Mouse (Mus musculus): ENCODE data around the gene Ubtd2. TPM values are rescaled to one million over a fixed set of nuclear protein-coding genes. Genes with fewer than 3 reads are reported as not detected.
A peak's percentile ranks its signal among the peaks of the same experiment; 100 is the strongest.

The Ubtd2 gene
- polyA plus RNA-seq, 1 experiment from 2014 or later = 60.9 TPM

DNA sequence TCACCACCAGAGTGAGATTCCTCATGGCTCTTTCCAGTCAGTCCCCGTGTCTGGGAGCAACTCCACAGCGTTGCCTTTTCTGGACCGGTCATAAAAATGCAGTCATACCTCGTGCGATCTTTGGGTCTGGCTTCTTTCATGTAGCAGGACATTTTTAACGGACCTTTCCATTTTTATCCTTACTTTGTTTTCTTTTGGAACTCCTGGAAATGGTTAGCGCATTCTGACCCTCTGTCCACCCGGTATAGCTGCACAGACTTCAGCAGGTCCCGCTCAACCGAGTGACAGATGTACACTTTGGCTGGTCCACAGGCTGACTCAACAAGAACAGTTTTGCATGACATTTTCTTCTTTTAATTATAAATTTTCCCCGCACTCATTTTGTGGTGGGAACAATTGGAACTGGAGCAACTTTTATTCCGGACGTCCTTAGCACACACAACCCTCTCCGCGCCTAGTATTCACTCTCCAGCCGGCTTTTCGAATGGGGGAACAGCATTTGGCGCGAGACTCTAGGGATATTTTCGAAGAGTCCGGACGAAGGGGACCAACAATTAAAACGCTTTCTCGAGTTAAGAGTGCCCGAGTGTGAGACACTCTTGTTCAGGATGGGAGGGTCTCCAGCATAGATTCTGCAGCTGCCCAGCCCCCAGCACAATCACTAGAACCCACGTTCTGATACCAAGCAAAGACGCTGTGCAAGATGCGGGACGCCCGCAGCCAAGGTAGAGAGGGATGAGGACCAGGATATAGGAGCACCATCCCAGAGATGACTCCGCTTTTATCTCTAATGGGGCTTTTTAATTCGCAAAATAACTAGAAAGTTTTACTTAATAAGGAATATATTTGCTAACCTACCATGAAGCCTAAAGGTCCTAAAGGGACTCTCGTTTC is 76.9 kb downstream of the Ubtd2 start, which contains the start of gene Efcab9:
Gene Efcab9 (minus strand): TSS at position 211 of the 894 bp plus-strand sequence.
- Histone ChIP-seq H3K9me3 (replicated peaks) (no peaks in the 10 kb centered on the region), H3K36me3 (peaks cover 9% of the 10 kb centered on the region), H3K4me3 (peak within 1 kb of the TSS; percentile 78), H3K27ac (replicated peaks) (peak within 1 kb of the TSS; percentile 77), H3K4me1 (peaks cover 30% of the 10 kb centered on the region), H3K27me3 (ENCODE audit: low read depth, poor library complexity, severe bottlenecking) (peaks cover 58% of the 10 kb centered on the region)
- WGBS = 8% methylated on average over 33 of the region's 33 CpGs
- DNase-seq (ENCODE audit: low spot score) = no peak

DNA sequence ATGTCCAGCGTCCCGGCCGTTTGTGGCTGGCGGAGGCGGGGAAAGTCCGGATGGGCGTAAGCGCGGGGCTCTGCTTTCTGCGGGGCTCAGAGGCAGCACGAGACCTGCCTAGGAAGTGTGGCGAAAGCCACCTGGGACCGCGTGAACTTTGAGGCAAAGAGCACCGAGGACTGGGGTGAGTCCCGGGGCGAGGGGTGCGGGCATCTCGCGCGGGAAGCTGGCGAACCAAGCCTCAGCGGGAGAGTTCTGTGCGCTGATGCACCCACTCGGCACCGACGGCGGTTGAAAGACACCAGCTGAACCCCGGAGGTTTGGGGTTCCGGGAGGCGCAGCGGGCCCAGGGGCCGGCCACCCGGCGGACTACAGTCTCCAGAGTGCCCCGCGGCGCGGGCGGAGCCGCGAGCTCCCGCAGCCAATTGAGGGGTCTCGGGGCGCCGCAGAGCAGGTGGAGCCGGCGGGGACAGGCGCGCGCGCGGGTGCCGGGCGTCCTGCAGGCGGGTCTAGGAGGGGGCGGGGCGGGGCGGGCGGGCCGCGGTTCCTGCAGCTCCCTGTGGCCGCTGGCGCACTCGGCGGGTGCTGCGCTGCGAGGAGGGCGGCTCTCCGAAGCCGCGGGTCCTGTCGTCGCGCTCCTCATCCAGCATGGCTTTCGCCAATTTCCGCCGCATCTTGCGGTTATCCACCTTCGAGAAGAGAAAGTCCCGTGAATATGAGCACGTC is 77.8 kb downstream of the Ubtd2 start, which contains the start of gene Stk10:
Gene Stk10 (plus strand): TSS at position 541 of the 717 bp plus-strand sequence.
- peaks cover 58% of the 10 kb centered on the region for H3K27me3 ChIP-seq (ENCODE audit: low read depth, poor library complexity, severe bottlenecking)
- WGBS = under 1% methylated on average over 70 of the region's 82 CpGs

DNA sequence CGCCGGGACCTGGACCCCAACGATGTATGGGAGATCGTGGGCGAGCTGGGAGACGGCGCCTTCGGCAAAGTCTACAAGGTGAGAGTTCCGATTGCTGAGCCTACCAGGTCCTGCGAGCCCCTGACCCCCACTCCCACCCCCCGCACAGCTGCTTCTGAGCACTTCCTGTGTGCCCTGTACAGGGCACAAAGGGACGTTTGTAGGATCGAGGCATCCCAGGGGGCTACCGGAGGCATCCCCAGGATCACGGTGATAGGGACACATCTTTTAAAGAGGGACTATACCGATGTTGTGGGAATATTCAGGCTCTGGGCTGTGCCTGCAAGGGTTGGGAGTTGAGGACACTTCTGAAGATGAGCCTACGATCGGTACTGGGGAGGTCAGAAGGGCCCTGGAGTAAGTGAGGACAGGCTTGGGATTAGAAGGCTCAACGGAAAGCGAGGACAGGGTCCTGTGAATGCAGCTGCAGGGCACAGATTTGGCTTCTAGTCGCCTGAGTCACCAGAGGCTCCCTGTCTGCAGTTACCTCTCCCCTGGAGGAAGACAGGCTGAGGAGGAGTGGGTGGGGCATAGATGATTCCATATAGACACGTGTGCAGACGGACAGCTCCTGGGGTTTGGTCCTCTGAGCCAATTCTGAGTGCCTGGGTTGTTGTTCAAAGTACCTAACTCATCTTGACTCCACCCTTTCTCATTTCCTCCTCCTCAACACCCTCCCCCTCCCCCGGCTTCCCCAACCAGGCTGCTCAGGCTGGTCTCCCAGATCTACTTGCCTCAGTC is 78.5 kb downstream of the Ubtd2 start:
- H3K4me1 ChIP-seq = peaks cover 38% of the 10 kb centered on the region
- 1% methylated on average over 24 of the region's 24 CpGs for WGBS

More for the DNA sequence above, 77.8 kb downstream of the Ubtd2 start, which contains the start of gene Stk10:
- peaks cover 34% of the 10 kb centered on the region for H3K4me1 ChIP-seq
- peak within 1 kb of the TSS; percentile 78 for H3K4me3 ChIP-seq
- DNase-seq (ENCODE audit: low spot score) = peak; percentile 85
- no peaks in the 10 kb centered on the region for H3K9me3 ChIP-seq (replicated peaks)
- H3K27ac ChIP-seq (replicated peaks) = peak within 1 kb of the TSS; percentile 77
- H3K36me3 ChIP-seq = peaks cover 6% of the 10 kb centered on the region; the same call in 1 of the 2 replicates

DNA sequence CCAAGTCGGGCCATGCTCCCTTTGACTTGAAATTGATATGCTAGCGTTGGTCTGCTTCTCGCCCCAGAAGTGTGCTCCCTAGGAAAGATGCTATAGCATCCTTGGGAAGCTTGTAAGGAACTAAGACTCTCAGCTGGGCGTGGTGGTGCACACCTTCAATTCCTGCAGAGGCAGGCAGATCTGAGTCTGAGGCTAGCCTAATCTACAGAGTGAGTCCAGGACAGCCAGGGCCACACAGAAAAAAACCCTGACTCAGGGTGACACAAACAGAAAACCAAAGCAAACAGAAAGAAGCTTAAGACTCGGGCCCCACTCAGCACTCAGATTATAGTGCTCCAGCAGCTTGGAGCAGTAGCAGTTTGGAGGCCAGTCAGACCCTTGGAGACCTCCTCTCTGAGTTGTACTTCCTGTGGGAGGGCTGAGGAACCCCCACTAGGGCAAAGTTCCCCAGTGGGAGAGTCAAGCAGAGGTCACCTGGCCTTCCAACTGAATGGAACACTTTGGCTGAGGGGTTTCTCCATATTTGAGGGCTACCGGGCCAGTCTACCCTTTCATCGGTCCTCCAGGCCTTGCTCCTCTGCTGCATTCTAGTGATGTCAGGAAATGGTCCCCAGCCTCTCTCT is 79.4 kb downstream of the Ubtd2 start:
- 75% methylated on average over 7 of the region's 7 CpGs for WGBS
- H3K36me3 ChIP-seq = no peaks in the 10 kb centered on the region
- H3K9me3 ChIP-seq (replicated peaks) = no peaks in the 10 kb centered on the region
- H3K27me3 ChIP-seq (ENCODE audit: low read depth, poor library complexity, severe bottlenecking) = peaks cover 75% of the 10 kb centered on the region
- no peak overlapping the region for H3K27ac ChIP-seq (replicated peaks)
- no peak for DNase-seq (ENCODE audit: low spot score)
- peaks cover 38% of the 10 kb centered on the region for H3K4me1 ChIP-seq
- peak overlapping the region; percentile 2; the same call in 1 of the 2 replicates for H3K4me3 ChIP-seq

More for the DNA sequence above, 78.5 kb downstream of the Ubtd2 start:
- H3K9me3 ChIP-seq (replicated peaks) = no peaks in the 10 kb centered on the region
- DNase-seq (ENCODE audit: low spot score) = no peak
- peak overlapping the region; percentile 78 for H3K4me3 ChIP-seq
- peaks cover 66% of the 10 kb centered on the region for H3K27me3 ChIP-seq (ENCODE audit: low read depth, poor library complexity, severe bottlenecking)
- H3K36me3 ChIP-seq = no peaks in the 10 kb centered on the region
- peak overlapping the region; percentile 77 for H3K27ac ChIP-seq (replicated peaks)

DNA sequence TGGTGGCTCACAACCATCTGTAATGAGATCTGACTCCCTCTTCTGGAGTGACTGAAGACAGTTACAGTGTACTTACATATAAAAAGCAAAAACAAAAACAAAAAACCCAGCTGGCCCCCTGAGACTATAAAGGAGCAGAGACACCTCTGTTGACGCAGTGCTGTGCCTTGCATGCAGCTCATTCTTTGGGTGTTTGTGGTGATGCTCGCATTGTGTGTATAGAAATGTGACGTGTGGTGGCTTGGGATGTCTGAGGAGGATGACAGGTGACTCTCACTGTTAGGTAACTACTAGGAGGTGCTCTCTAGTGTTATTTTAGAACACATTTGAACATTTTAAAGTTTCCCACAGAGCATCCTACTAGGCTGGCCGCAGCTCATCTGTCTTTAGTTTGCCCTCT is 80.5 kb downstream of the Ubtd2 start:
- Histone ChIP-seq H3K27ac (replicated peaks) (no peak overlapping the region), H3K4me3 (no peak overlapping the region), H3K27me3 (ENCODE audit: low read depth, poor library complexity, severe bottlenecking) (peaks cover 75% of the 10 kb centered on the region), H3K9me3 (replicated peaks) (no peaks in the 10 kb centered on the region), H3K4me1 (peaks cover 41% of the 10 kb centered on the region), H3K36me3 (no peaks in the 10 kb centered on the region)
- no peak for DNase-seq (ENCODE audit: low spot score)
- 92% methylated on average over 4 of the region's 4 CpGs for WGBS

DNA sequence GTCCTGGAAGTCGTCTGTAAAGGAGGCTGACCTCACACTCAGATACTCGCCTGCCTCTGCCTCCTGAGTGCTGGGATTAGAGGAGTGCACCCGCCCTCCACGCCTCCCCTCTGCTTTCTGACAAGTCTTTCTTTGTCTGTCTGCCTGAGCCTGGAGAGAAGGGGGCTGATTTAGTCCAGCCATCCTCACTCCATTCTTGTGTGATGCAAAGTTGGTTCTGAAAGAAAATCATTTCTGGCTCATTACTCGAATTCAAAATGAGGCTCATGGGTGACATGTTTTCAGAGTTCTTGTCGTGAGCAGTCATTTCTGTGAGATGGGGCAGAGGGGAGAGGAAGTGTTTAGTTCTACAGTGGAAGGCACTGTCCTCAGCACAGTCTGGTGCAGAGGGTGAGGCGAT is 81.8 kb downstream of the Ubtd2 start:
- no peak overlapping the region for H3K4me3 ChIP-seq
- DNase-seq (ENCODE audit: low spot score) = peak; percentile 29
- peaks cover 41% of the 10 kb centered on the region for H3K4me1 ChIP-seq
- H3K27me3 ChIP-seq (ENCODE audit: low read depth, poor library complexity, severe bottlenecking) = peaks cover 62% of the 10 kb centered on the region
- H3K36me3 ChIP-seq = no peaks in the 10 kb centered on the region
- H3K9me3 ChIP-seq (replicated peaks) = no peaks in the 10 kb centered on the region
- H3K27ac ChIP-seq (replicated peaks) = no peak overlapping the region
- WGBS = 48% methylated on average over 7 of the region's 7 CpGs

DNA sequence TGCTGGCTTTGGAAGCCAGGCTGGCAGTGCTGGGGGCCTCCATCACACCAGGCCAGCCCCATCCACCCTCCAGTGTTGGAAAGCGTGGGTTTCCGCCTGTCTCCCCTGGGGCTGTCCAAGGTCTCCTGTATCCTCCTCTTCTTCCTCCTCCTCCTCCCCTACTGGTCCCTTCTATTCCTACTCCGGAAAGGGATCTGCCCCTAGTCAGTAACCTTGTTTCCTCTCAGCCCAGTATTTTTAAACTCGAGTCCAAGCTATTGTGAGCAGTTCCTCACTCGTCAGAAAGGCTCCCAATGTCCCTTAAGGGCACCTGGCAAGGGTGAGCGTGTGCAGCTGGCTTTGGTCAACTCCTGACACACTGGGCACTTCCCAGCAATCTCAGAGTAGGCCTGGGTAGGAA is 83.3 kb downstream of the Ubtd2 start:
- no peak overlapping the region for H3K4me3 ChIP-seq
- DNase-seq (ENCODE audit: low spot score) = no peak
- H3K4me1 ChIP-seq = peaks cover 40% of the 10 kb centered on the region
- no peaks in the 10 kb centered on the region for H3K9me3 ChIP-seq (replicated peaks)
- no peak overlapping the region; the same call in 1 of the 2 replicates for H3K27ac ChIP-seq (replicated peaks)
- no peaks in the 10 kb centered on the region for H3K36me3 ChIP-seq
- 74% methylated on average over 6 of the region's 6 CpGs for WGBS
- peaks cover 52% of the 10 kb centered on the region for H3K27me3 ChIP-seq (ENCODE audit: low read depth, poor library complexity, severe bottlenecking)

DNA sequence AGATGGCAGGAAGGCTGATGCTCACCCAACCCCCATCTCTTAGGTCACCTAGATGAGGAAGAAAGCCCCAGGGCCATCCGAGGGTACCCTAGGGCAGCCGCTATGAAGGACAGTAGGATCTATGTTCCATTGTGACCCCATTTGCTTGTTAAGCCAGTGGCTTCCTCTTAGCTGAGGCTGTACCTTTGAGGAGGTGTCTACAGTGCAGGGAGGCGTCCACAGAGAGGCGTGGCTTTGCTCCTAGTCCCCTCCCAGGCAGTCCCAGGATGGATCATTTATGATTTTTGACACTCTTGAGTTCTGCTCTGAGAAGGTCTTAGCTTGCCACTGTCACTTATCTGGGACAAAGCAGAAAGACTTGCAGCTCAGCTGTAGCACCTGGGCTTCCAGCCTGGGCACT is 83.7 kb downstream of the Ubtd2 start:
- Histone ChIP-seq H3K36me3 (no peaks in the 10 kb centered on the region), H3K27ac (replicated peaks) (no peak overlapping the region; the same call in 1 of the 2 replicates), H3K4me1 (peaks cover 35% of the 10 kb centered on the region), H3K9me3 (replicated peaks) (no peaks in the 10 kb centered on the region), H3K27me3 (ENCODE audit: low read depth, poor library complexity, severe bottlenecking) (peaks cover 48% of the 10 kb centered on the region), H3K4me3 (no peak overlapping the region)
- DNase-seq (ENCODE audit: low spot score) = no peak
- WGBS = 86% methylated on average over 4 of the region's 4 CpGs

DNA sequence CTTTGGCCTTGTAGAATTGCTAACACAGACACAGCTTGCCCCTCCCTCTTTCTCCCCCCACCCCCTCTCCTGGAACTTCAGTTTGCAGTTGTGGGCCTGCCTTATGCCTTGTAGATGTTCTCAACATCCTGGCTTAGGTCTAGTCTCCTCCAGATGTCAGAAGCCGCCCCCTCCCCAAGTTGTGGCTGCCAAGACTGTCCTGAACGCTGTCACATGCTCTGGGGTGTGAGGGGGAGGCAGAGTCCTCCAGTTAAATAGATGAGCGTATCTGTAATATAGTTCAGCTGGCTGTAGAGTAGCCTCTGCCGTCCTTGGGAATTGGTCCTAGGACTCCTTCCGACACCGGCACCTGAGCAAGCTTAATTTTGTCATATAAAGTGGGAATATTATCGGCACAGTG is 84.5 kb downstream of the Ubtd2 start:
- no peaks in the 10 kb centered on the region for H3K9me3 ChIP-seq (replicated peaks)
- H3K4me3 ChIP-seq = no peak overlapping the region
- no peaks in the 10 kb centered on the region for H3K36me3 ChIP-seq
- peaks cover 39% of the 10 kb centered on the region for H3K27me3 ChIP-seq (ENCODE audit: low read depth, poor library complexity, severe bottlenecking)
- no peak overlapping the region for H3K27ac ChIP-seq (replicated peaks)
- DNase-seq (ENCODE audit: low spot score) = no peak
- 92% methylated on average over 7 of the region's 7 CpGs for WGBS
- H3K4me1 ChIP-seq = peaks cover 27% of the 10 kb centered on the region

DNA sequence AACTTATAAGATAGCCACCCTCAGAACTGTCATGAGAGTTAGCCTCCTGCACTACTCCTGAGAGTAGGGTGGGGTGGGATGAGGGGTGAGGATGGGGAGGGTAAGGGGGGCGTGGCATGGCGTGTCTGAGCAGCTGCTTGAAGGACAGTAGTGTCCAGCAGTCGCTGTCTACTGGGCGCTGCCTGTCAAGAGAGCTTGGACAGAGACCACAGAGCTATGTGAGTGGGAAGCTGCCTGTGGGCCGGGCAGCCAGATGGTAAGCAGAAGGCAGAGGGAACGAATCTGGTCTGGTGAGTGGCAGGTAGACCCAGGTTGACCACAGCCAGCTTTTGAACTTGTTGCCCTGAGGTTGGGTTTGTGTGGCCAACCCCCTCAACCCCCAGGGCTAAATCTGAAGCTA is 85.3 kb downstream of the Ubtd2 start:
- no peaks in the 10 kb centered on the region for H3K9me3 ChIP-seq (replicated peaks)
- DNase-seq (ENCODE audit: low spot score) = no peak
- 86% methylated on average over 6 of the region's 6 CpGs for WGBS
- no peak overlapping the region for H3K27ac ChIP-seq (replicated peaks)
- H3K4me3 ChIP-seq = no peak overlapping the region
- H3K4me1 ChIP-seq = peaks cover 24% of the 10 kb centered on the region
- no peaks in the 10 kb centered on the region for H3K36me3 ChIP-seq
- peaks cover 32% of the 10 kb centered on the region for H3K27me3 ChIP-seq (ENCODE audit: low read depth, poor library complexity, severe bottlenecking)

DNA sequence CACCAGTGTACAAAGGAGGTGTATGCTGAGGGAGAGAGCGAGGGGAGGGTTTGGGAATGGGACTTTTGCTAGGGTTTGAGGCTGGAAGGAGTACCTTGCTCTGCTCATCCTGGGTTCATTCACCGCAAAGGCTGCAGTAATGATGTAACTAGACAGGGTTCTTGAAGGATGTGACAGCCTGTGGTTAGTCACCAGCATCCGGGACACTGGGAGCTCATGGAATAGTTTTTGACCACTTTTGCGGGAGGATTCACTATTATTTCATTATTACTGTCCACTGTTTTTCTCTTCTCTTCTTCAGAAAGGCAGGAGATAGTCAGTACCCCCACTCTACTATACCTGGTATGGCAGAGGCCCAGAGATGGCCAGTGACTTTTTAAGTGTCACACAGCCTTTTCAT is 87.0 kb downstream of the Ubtd2 start:
- WGBS = 89% methylated on average over 4 of the region's 4 CpGs

More for the DNA sequence above, 87.0 kb downstream of the Ubtd2 start:
- no peaks in the 10 kb centered on the region for H3K9me3 ChIP-seq (replicated peaks)
- H3K4me1 ChIP-seq = peaks cover 19% of the 10 kb centered on the region
- H3K27me3 ChIP-seq (ENCODE audit: low read depth, poor library complexity, severe bottlenecking) = peaks cover 25% of the 10 kb centered on the region; the same call in 1 of the 2 replicates
- H3K4me3 ChIP-seq = no peak overlapping the region
- 0 out of 2 replicates have a peak overlapping the region, but pooled peaks have one; percentile 4 for H3K27ac ChIP-seq (replicated peaks)
- no peak for DNase-seq (ENCODE audit: low spot score)
- H3K36me3 ChIP-seq = no peaks in the 10 kb centered on the region

Measured in midbrain, embryonic 10.5 days (tissue).